Mouse (Mus musculus) liver, embryonic 14.5 days (tissue): Measurements from ENCODE around the gene Tent5a. TPM values are rescaled to one million over a fixed set of nuclear protein-coding genes. Genes with fewer than 3 reads are reported as not detected.

ENCODE experiments used
- ATAC-seq: fragments of 200-750 bp; cut with Nextera tagmentation; 2 replicates; pipeline ENCODE4 v1.8.0; 2017; ENCODE audit warnings: moderate number of reproducible peaks, mild to moderate bottlenecking, moderate library complexity; ENCODE audit not compliant: insufficient read depth
- DNase-seq, 3 experiments: peaks; one replicate each; pipeline ENCODE4 v3.0.0-alpha.2; 2012 to 2013; ENCODE audit warnings: low read depth in 3 of 3, low spot score in 3 of 3
- H3K27ac ChIP-seq: fragments of 300-500 bp; sonication (generic); 2 replicates; pipeline ENCODE4 v1.5.1; 2014; ENCODE audit warnings: moderate library complexity, mild to moderate bottlenecking, control low read depth, inconsistent platforms
- H3K27me3 ChIP-seq: fragments of 300-500 bp; sonication (generic); 2 replicates; pipeline ENCODE4 v1.6.1; 2014; ENCODE audit warnings: mild to moderate bottlenecking, low read length, moderate library complexity; ENCODE audit not compliant: control insufficient read depth, insufficient read depth
- H3K36me3 ChIP-seq: fragments of 300-500 bp; sonication (generic); replicated peaks from 2 replicates; pipeline ENCODE4 v1.6.1; 2014; ENCODE audit warnings: low read depth; ENCODE audit not compliant: control insufficient read depth, insufficient read depth
- H3K4me1 ChIP-seq, 2 experiments: fragments of 200-500 bp in 1 of 2; fragments of 300-500 bp in 1 of 2; sonication (generic) in 1 of 2; replicated peaks; 2 replicates each; pipeline ENCODE4 v1.6.1; 2012 to 2014; ENCODE audit warnings: antibody characterized with exemption in 1 of 2, inconsistent platforms in 1 of 2, low read length in 1 of 2; ENCODE audit not compliant: control insufficient read depth in 2 of 2, insufficient read depth in 2 of 2
- H3K4me2 ChIP-seq: fragments of 300-500 bp; sonication (generic); 2 replicates; pipeline ENCODE4 v1.6.1; 2014; ENCODE audit warnings: low read depth, mild to moderate bottlenecking, control low read depth, moderate library complexity
- H3K4me3 ChIP-seq, 2 experiments: fragments of 200-500 bp in 1 of 2; fragments of 300-500 bp in 1 of 2; sonication (generic) in 1 of 2; 2 replicates each; pipeline ENCODE4 v1.5.1; 2012 to 2014; ENCODE audit warnings: low read depth in 2 of 2, low read length in 2 of 2, mild to moderate bottlenecking in 2 of 2, control low read depth in 1 of 2, inconsistent platforms in 1 of 2, moderate library complexity in 1 of 2; ENCODE audit not compliant: insufficient read depth in 1 of 2
- H3K9ac ChIP-seq: fragments of 300-500 bp; sonication (generic); replicated peaks from 2 replicates; pipeline ENCODE4 v1.6.1; 2014; ENCODE audit warnings: mild to moderate bottlenecking, control low read depth, moderate library complexity
- H3K9me3 ChIP-seq: fragments of 300-500 bp; sonication (generic); 2 replicates; pipeline ENCODE4 v1.6.1; 2016; ENCODE audit warnings: low read length, mixed read lengths; ENCODE audit not compliant: control insufficient read depth
- CTCF ChIP-seq: IDR thresholded peaks from 2 replicates; pipeline ENCODE4 v1.5.1; 2016; ENCODE audit warnings: antibody characterized with exemption, low read depth, control low read depth
- EP300 ChIP-seq: IDR thresholded peaks from 2 replicates; pipeline ENCODE4 v1.6.1; 2016; ENCODE audit warnings: antibody characterized with exemption, low read depth
- WGBS: fragments of 180-500 bp; shearing (Covaris S2); extraction: QIAGEN DNeasy Blood & Tissue Kit; methylation state at CpG from one replicate; pipeline ENCODE4 v1.1.7; 2014; ENCODE audit not compliant: insufficient replicate concordance; 5-methylcytosine and 5-hydroxymethylcytosine counted together
- polyA plus RNA-seq, 2 experiments: library from polyadenylated mRNA; depleted of rRNA in 1 of 2; stranded (reverse) in 1 of 2; unstranded in 1 of 2; fragments of >200 nt; fragmentation: Nextera tagmentation in 1 of 2; extraction: Ambion mirVana in 1 of 2; gene quantifications; 2 replicates each; pipeline versions ENCODE4 v1.2.1 to v1.2.3; 2012 to 2014

Gene Tent5a
- polyA plus RNA-seq, 2 experiments: 5.0 to 8.1 TPM

GRCm38 (mm10) chr9:85302849-85303248 lies 24.3 kb downstream of the Tent5a start:
- H3K27me3 ChIP-seq: no peaks in the 10 kb centered on the region
- H3K27ac ChIP-seq: no peak overlapping the region
- H3K4me2 ChIP-seq: no peak overlapping the region
- no peak overlapping the region for H3K4me3 ChIP-seq
- no peaks in the 10 kb centered on the region for H3K9me3 ChIP-seq
- no peaks in the 10 kb centered on the region for H3K36me3 ChIP-seq
- TF ChIP-seq EP300 (no peak), CTCF (no peak)
- no peak overlapping the region for H3K9ac ChIP-seq
- no peak for ATAC-seq
- 48% methylated on average over 4 of the region's 4 CpGs for WGBS
- no peaks in the 10 kb centered on the region for H3K4me1 ChIP-seq
- DNase-seq: no peak

GRCm38 (mm10) chr9:85274114-85274513 lies 53.0 kb downstream of the Tent5a start:
- TF ChIP-seq CTCF: no peak
- Histone ChIP-seq H3K9ac (no peak overlapping the region), H3K27ac (no peak overlapping the region), H3K4me1 (no peaks in the 10 kb centered on the region), H3K36me3 (no peaks in the 10 kb centered on the region), H3K4me3 (no peak overlapping the region), H3K9me3 (no peaks in the 10 kb centered on the region), H3K4me2 (no peak overlapping the region), H3K27me3 (no peaks in the 10 kb centered on the region)
- ATAC-seq (no peak), DNase-seq (no peak)
- 51% methylated on average over 2 of the region's 2 CpGs for WGBS

Other genes with a start within 250 kb of the Tent5a start
- not detected in 2 replicates for gene Gm11114, start 14.6 kb downstream of the Tent5a start, polyA plus RNA-seq (2012; rRNA removed)
- gene Gm11114, start 14.6 kb downstream of the Tent5a start, polyA plus RNA-seq (2014; fragmentation: Nextera tagmentation; extraction: Ambion mirVana): not detected in 2 replicates